In the genomic region with DNA sequence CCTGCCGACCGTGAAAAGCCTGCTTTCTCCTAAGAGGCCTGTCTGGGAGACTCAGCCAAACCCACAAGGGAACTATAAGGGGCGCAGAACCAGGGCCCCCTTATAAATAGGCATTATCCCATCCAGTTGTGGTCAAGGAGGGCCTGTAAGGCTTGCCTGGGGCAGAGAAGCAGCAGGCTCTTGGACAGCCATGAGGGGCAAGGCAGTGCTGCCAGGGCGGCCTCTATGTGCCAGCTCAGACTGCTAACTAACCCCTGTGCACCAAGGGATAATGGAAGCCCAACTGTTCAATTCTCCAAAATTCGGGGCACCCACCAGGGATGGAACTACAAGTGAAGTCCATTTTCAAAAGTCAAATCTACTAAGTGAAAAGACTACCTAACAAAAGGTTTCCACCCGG, we compare ENCODE assay signal across 8 mouse cellular contexts. TPM values are rescaled to one million over a fixed set of nuclear protein-coding genes. Genes with fewer than 3 reads are reported as not detected.
A peak's percentile ranks its signal among the peaks of the same experiment; 100 is the strongest.
DNase-seq lines count a peak whose midpoint lies in the region; ATAC-seq and TF ChIP-seq lines count a peak whose summit lies in the region.

No protein-coding gene starts in this region.

- H3K27ac ChIP-seq in thymus, adult 2 months (ENCODE audit: control insufficient read depth, insufficient read depth, low read length): 0 out of 2 replicates have a peak overlapping the region, but pooled peaks have one; percentile 15
- H3K27ac ChIP-seq in liver, embryonic 11.5 days (ENCODE audit: low read depth, low read length): no peak overlapping the region

- TF ChIP-seq CTCF in thymus, adult 2 months (IDR thresholded peaks at IDR 0.05; ENCODE audit: borderline replicate concordance, control insufficient read depth, extremely low read depth, insufficient read depth, low read length, poor library complexity): no peak

- ATAC-seq in liver, embryonic 11.5 days (replicated peaks; ENCODE audit: low FRiP score): no peak

- 29% methylated on average over 6 of the region's 6 CpGs for whole genome bisulfite sequencing in thymus, adult 2 months
- whole genome bisulfite sequencing in liver, embryonic 11.5 days: 53% methylated on average over 6 of the region's 6 CpGs

- DNase-seq in cerebellum, postnatal 10 days: peak; percentile 62 to 69
- no peak for DNase-seq in cerebellum, adult 11 months
- no peak for DNase-seq in thymus, adult 2 months
- no peak for DNase-seq in thymus, adult 18-20 months
- no peak for DNase-seq in liver, embryonic 11.5 days (ENCODE audit: low spot score)
- no peak for DNase-seq in right cerebral cortex, adult 2 months (ENCODE audit: low spot score in 2 of 2)
- no peak for DNase-seq in adipocyte (ENCODE audit: low spot score)
- no peak for DNase-seq in spleen, postnatal 10 days (ENCODE audit: low spot score in 2 of 2)

- H3K27me3 ChIP-seq in thymus, adult 2 months (ENCODE audit: control insufficient read depth, insufficient read depth, low read length): no peaks in the 10 kb centered on the region
- H3K27me3 ChIP-seq in liver, embryonic 11.5 days (replicated peaks; ENCODE audit: control insufficient read depth, insufficient read depth, low read length): no peaks in the 10 kb centered on the region

- H3K9ac ChIP-seq in liver, embryonic 11.5 days (ENCODE audit: low read depth, low read length): 0 out of 2 replicates have a peak overlapping the region, but pooled peaks have one; percentile 30

- H3K36me3 ChIP-seq in thymus, adult 2 months (ENCODE audit: control insufficient read depth, insufficient read depth, low read length): no peaks in the 10 kb centered on the region
- H3K36me3 ChIP-seq in liver, embryonic 11.5 days (ENCODE audit: control insufficient read depth, insufficient read depth, low read length): no peaks in the 10 kb centered on the region

- no peaks in the 10 kb centered on the region for H3K9me3 ChIP-seq in liver, embryonic 11.5 days (ENCODE audit: control insufficient read depth, low read length)

- no peak for TF ChIP-seq POLR2A in thymus, adult 2 months (IDR thresholded peaks at IDR 0.05; ENCODE audit: control insufficient read depth, extremely low read depth, insufficient read depth, low read length, poor library complexity)

- peak overlapping the region; percentile 85 for H3K4me3 ChIP-seq in thymus, adult 2 months (ENCODE audit: control insufficient read depth, insufficient read depth, low read length)
- H3K4me3 ChIP-seq in liver, embryonic 11.5 days (ENCODE audit: low read depth, low read length): peak overlapping the region; percentile 81

- peak overlapping the region; percentile 98 for H3K4me2 ChIP-seq in liver, embryonic 11.5 days

- H3K4me1 ChIP-seq in thymus, adult 2 months (replicated peaks; ENCODE audit: control insufficient read depth, insufficient read depth, low read length): peaks cover 50% of the 10 kb centered on the region
- peaks cover 32% of the 10 kb centered on the region for H3K4me1 ChIP-seq in liver, embryonic 11.5 days (replicated peaks; ENCODE audit: control insufficient read depth, insufficient read depth, low read length)

RNA-seq across cellular contexts. Expression of a gene that starts 1.3 kb away (rescaled TPM):
- 34.2 and 36.9 TPM in 2 replicates for polyA plus RNA-seq in thymus, adult 2 months (2012; rRNA removed)
- 5.8 and 7.3 TPM in 2 replicates for polyA plus RNA-seq in liver, embryonic 11.5 days (2014; fragmentation: Nextera tagmentation; extraction: Ambion mirVana)

RNA-seq across cellular contexts. Expression of a gene that starts 40.0 kb away (rescaled TPM):
- polyA plus RNA-seq in thymus, adult 2 months (2012; rRNA removed): 0.71 and 1.3 TPM in 2 replicates
- 18.3 and 18.4 TPM in 2 replicates for polyA plus RNA-seq in liver, embryonic 11.5 days (2014; fragmentation: Nextera tagmentation; extraction: Ambion mirVana)

RNA-seq across cellular contexts. Expression of a gene that starts 40.1 kb away (rescaled TPM):
- 4.2 and 4.4 TPM in 2 replicates for polyA plus RNA-seq in thymus, adult 2 months (2012; rRNA removed)
- polyA plus RNA-seq in liver, embryonic 11.5 days (2014; fragmentation: Nextera tagmentation; extraction: Ambion mirVana): 12.6 and 14.0 TPM in 2 replicates

RNA-seq across cellular contexts. Expression of a gene that starts 54.1 kb away (rescaled TPM):
- polyA plus RNA-seq in thymus, adult 2 months (2012; rRNA removed): not detected in 2 replicates
- polyA plus RNA-seq in liver, embryonic 11.5 days (2014; fragmentation: Nextera tagmentation; extraction: Ambion mirVana): not detected in 2 replicates

RNA-seq across cellular contexts. Expression of a gene that starts 54.2 kb away (rescaled TPM):
- polyA plus RNA-seq in thymus, adult 2 months (2012; rRNA removed): 19.4 and 25.0 TPM in 2 replicates
- polyA plus RNA-seq in liver, embryonic 11.5 days (2014; fragmentation: Nextera tagmentation; extraction: Ambion mirVana): 31.0 and 36.8 TPM in 2 replicates

Comparison
In these comparisons a context has a peak if more than half of its experiments do, and no peak if none do; other contexts are left out.
1. DNase-seq: peak in cerebellum, postnatal 10 days (2 of 2); none in cerebellum, adult 11 months (single experiment), thymus, adult 2 months (single experiment), thymus, adult 18-20 months (0 of 2), liver, embryonic 11.5 days (single experiment), right cerebral cortex, adult 2 months (0 of 2), adipocyte (single experiment) and spleen, postnatal 10 days (0 of 2).